Mouse (Mus musculus): ENCODE measurements around the gene Slc12a1.

- TF ChIP-seq CTCF (IDR thresholded peaks at IDR 0.05; ENCODE audit: low read depth) = no peak
- TF ChIP-seq EP300 (IDR thresholded peaks at IDR 0.05; ENCODE audit: low read depth) = no peak
Measured at GRCm38 (mm10) chr2:125221673-125222072, 69.4 kb downstream of the Slc12a1 start.
